Mouse (Mus musculus): ENCODE data around the gene Gm10944. TPM values are rescaled to one million over a fixed set of nuclear protein-coding genes. Genes with fewer than 3 reads are reported as not detected.

Gene Gm10944
- polyA plus RNA-seq, 1 experiment from 2014 or later: not detected

DNA sequence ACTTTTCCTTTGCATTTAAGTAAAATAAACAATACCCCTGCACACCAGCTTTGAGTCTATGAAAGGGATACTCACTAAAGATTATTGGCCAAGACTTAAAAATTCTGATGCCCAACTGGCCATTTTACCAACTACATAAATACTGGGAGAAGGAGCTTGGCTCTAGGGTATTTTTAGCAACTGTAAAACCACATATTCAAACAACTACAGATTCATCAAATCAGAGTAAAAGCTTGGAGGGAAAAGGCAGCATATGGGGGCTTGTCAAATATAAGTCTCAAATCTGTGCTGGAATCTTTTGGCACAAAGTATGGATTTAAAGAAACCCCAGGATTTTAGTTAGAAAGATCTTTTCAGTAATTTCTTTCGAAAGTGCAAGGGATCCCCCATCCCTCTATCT, 20.2 kb downstream of the Gm10944 start:
- H3K9ac ChIP-seq (replicated peaks; ENCODE audit: low read length): no peak overlapping the region
- no peak overlapping the region for H3K4me3 ChIP-seq (replicated peaks; ENCODE audit: low read depth, low read length)
- no peaks in the 10 kb centered on the region for H3K27me3 ChIP-seq (ENCODE audit: control insufficient read depth, insufficient read depth, low read length)
- H3K9me3 ChIP-seq (ENCODE audit: control insufficient read depth, low read length): no peaks in the 10 kb centered on the region
- H3K27ac ChIP-seq (replicated peaks; ENCODE audit: low read depth, low read length): no peak overlapping the region
- H3K36me3 ChIP-seq (ENCODE audit: control insufficient read depth, insufficient read depth, low read length): no peaks in the 10 kb centered on the region
- 90% methylated on average over 1 of the region's 1 CpGs for whole genome bisulfite sequencing
- no peaks in the 10 kb centered on the region for H3K4me1 ChIP-seq (ENCODE audit: control insufficient read depth, insufficient read depth, low read length)
- DNase-seq: no peak
- no peak for ATAC-seq (ENCODE audit: low FRiP score, low TSS enrichment)
- no peak overlapping the region for H3K4me2 ChIP-seq (ENCODE audit: low read length)

DNA sequence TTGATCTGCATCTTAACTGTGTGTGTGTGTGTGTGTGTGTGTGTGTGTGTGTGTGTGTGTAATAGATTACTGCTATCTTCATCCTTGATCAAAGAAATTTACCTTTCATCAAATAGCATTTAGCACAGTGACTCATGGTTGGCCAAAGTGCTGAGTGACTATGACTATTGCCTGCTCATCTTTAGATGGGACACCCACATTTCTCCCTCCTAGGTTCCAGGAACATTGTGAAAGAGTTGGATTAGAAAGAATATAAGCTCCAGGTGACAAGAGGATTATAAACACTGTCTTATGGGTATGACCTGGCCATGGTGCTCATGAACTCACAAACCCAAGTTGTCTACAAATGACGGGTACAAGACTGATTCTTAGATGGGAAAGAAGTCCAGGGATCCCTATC, 26.9 kb downstream of the Gm10944 start:
- 77% methylated on average over 1 of the region's 1 CpGs for WGBS
- H3K36me3 ChIP-seq (ENCODE audit: control insufficient read depth, insufficient read depth, low read length): no peaks in the 10 kb centered on the region
- ATAC-seq (ENCODE audit: low FRiP score, low TSS enrichment) (no peak), DNase-seq (no peak)
- H3K27me3 ChIP-seq (ENCODE audit: control insufficient read depth, insufficient read depth, low read length): no peaks in the 10 kb centered on the region
- no peak overlapping the region for H3K9ac ChIP-seq (replicated peaks; ENCODE audit: low read length)
- no peak overlapping the region for H3K4me2 ChIP-seq (ENCODE audit: low read length)
- H3K9me3 ChIP-seq (ENCODE audit: control insufficient read depth, low read length): no peaks in the 10 kb centered on the region
- no peaks in the 10 kb centered on the region for H3K4me1 ChIP-seq (ENCODE audit: control insufficient read depth, insufficient read depth, low read length)
- no peak overlapping the region for H3K27ac ChIP-seq (replicated peaks; ENCODE audit: low read depth, low read length)
- no peak overlapping the region for H3K4me3 ChIP-seq (replicated peaks; ENCODE audit: low read depth, low read length)

DNA sequence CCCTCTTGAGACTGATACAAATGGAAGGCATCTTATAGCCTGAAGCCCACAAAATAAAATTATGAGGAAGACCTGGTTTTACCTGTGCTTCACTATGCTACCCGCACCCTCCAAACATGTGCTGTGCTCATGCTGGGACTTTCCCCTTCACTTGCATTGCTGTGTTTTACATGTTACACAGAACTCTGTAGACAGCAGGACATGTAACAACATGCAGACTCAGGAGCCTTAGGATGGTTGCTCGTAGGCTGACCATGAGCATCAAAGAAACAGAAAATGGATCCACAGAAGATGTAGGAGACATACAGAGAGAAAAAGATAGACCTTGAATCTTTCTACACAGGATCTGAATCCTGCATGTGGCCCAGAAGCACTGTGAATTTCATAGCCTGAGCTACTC, 29.2 kb downstream of the Gm10944 start:
- H3K9ac ChIP-seq (replicated peaks; ENCODE audit: low read length): no peak overlapping the region
- no peak overlapping the region for H3K27ac ChIP-seq (replicated peaks; ENCODE audit: low read depth, low read length)
- H3K4me2 ChIP-seq (ENCODE audit: low read length): no peak overlapping the region
- 92% methylated on average over 2 of the region's 2 CpGs for WGBS
- no peaks in the 10 kb centered on the region for H3K36me3 ChIP-seq (ENCODE audit: control insufficient read depth, insufficient read depth, low read length)
- DNase-seq (no peak), ATAC-seq (ENCODE audit: low FRiP score, low TSS enrichment) (no peak)
- no peak overlapping the region for H3K4me3 ChIP-seq (replicated peaks; ENCODE audit: low read depth, low read length)
- no peaks in the 10 kb centered on the region for H3K4me1 ChIP-seq (ENCODE audit: control insufficient read depth, insufficient read depth, low read length)
- H3K9me3 ChIP-seq (ENCODE audit: control insufficient read depth, low read length): no peaks in the 10 kb centered on the region
- H3K27me3 ChIP-seq (ENCODE audit: control insufficient read depth, insufficient read depth, low read length): no peaks in the 10 kb centered on the region

DNA sequence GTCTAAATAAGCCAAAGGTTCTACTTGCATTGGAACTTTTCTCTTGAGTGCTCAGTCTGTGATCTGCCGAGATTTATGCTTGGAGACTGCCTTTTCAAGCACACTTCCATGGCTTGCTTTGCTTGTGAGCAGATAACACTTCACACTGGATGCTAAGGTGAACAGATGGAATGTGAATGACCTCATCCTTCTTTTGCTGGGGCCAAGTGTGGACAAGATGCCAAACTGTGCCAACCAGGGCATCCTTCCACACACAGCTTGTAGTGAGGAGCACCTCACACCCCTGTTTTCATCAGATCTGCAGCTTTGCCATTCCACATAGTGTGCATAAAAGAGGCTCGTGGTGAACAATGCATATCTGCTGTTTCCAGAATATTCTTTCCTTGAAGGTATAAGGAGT, 29.7 kb downstream of the Gm10944 start:
- ATAC-seq (ENCODE audit: low FRiP score, low TSS enrichment) (no peak), DNase-seq (no peak)
- H3K9me3 ChIP-seq (ENCODE audit: control insufficient read depth, low read length): no peaks in the 10 kb centered on the region
- no peaks in the 10 kb centered on the region for H3K36me3 ChIP-seq (ENCODE audit: control insufficient read depth, insufficient read depth, low read length)
- H3K4me3 ChIP-seq (replicated peaks; ENCODE audit: low read depth, low read length): no peak overlapping the region
- H3K4me2 ChIP-seq (ENCODE audit: low read length): no peak overlapping the region
- H3K9ac ChIP-seq (replicated peaks; ENCODE audit: low read length): no peak overlapping the region
- 82% methylated on average over 2 of the region's 2 CpGs for WGBS
- no peaks in the 10 kb centered on the region for H3K27me3 ChIP-seq (ENCODE audit: control insufficient read depth, insufficient read depth, low read length)
- no peaks in the 10 kb centered on the region for H3K4me1 ChIP-seq (ENCODE audit: control insufficient read depth, insufficient read depth, low read length)
- H3K27ac ChIP-seq (replicated peaks; ENCODE audit: low read depth, low read length): no peak overlapping the region

DNA sequence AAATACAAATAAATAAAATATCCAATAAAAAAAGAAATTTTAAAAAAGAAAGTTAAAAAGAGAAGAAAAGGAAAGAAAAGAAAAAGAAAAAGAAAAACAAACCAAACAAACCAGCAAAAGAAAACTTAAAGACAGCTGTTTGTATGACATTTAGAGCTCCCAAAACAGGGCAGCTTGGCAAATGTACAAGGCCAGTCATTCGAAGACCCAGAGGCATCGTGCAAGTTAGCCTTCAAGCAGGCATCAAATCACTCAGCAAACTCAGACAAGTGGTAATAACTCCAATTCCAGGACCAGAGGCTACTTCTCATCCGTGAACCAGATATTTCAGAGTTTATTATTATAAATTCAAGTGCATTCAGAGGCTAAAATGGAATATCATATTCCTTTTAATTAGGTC, 45.4 kb downstream of the Gm10944 start:
- ATAC-seq (ENCODE audit: low FRiP score, low TSS enrichment) (no peak), DNase-seq (no peak)
- Histone ChIP-seq H3K4me2 (ENCODE audit: low read length) (no peak overlapping the region), H3K9me3 (ENCODE audit: control insufficient read depth, low read length) (no peaks in the 10 kb centered on the region), H3K36me3 (ENCODE audit: control insufficient read depth, insufficient read depth, low read length) (no peaks in the 10 kb centered on the region), H3K4me1 (ENCODE audit: control insufficient read depth, insufficient read depth, low read length) (no peaks in the 10 kb centered on the region), H3K9ac (replicated peaks; ENCODE audit: low read length) (no peak overlapping the region), H3K27ac (replicated peaks; ENCODE audit: low read depth, low read length) (no peak overlapping the region), H3K27me3 (ENCODE audit: control insufficient read depth, insufficient read depth, low read length) (no peaks in the 10 kb centered on the region), H3K4me3 (replicated peaks; ENCODE audit: low read depth, low read length) (no peak overlapping the region)
- 91% methylated on average over 3 of the region's 3 CpGs for WGBS

Other genes starting within 250 kb of the Gm10944 start
- 0.13 and 0.36 TPM in 2 replicates for gene Adgb, start 209.0 kb upstream of the Gm10944 start, polyA plus RNA-seq (2014; fragmentation: Nextera tagmentation; extraction: Ambion mirVana)
- 1.6 and 4.4 TPM in 2 replicates for gene Rab32, start 123.1 kb upstream of the Gm10944 start, polyA plus RNA-seq (2014; fragmentation: Nextera tagmentation; extraction: Ambion mirVana)